Mouse (Mus musculus) stomach, embryonic 15.5 days (tissue): ENCODE measurements at regions not wholly inside any gene's neighbourhood (a gene's known extent, or its start where the extent isn't known, plus 50 kb on each side); places are given as distances from the start of the nearest gene placed in this dataset.
A peak's percentile ranks its signal among the peaks of the same experiment; 100 is the strongest.

Experiments used
- ATAC-seq: fragments of 200-750 bp; cut with Nextera tagmentation; 2 replicates; pipeline ENCODE4 v1.8.0; 2017; ENCODE audit warnings: low read depth, moderate number of reproducible peaks, moderate TSS enrichment; ENCODE audit not compliant: insufficient read depth, low FRiP score
- H3K27ac ChIP-seq: fragments of 300-500 bp; sonication (generic); 2 replicates; pipeline ENCODE4 v1.5.1; 2015; ENCODE audit warnings: mild to moderate bottlenecking, inconsistent platforms
- H3K27me3 ChIP-seq: fragments of 300-500 bp; sonication (generic); replicated peaks from 2 replicates; pipeline ENCODE4 v1.6.1; 2015; ENCODE audit warnings: inconsistent platforms
- H3K36me3 ChIP-seq: fragments of 300-500 bp; sonication (generic); 2 replicates; pipeline ENCODE4 v1.6.1; 2015; ENCODE audit warnings: inconsistent platforms
- H3K4me1 ChIP-seq: fragments of 300-500 bp; sonication (generic); 2 replicates; pipeline ENCODE4 v1.6.1; 2015; ENCODE audit warnings: inconsistent platforms
- H3K4me2 ChIP-seq: fragments of 300-500 bp; sonication (generic); 2 replicates; pipeline ENCODE4 v1.6.1; 2015; ENCODE audit warnings: mild to moderate bottlenecking, inconsistent platforms
- H3K4me3 ChIP-seq: fragments of 300-500 bp; sonication (generic); replicated peaks from 2 replicates; pipeline ENCODE4 v1.5.1; 2015; ENCODE audit warnings: inconsistent platforms
- H3K9ac ChIP-seq: fragments of 300-500 bp; sonication (generic); 2 replicates; pipeline ENCODE4 v1.6.1; 2015; ENCODE audit warnings: inconsistent platforms
- H3K9me3 ChIP-seq: fragments of 300-500 bp; sonication (generic); 2 replicates; pipeline ENCODE4 v1.6.1; 2016; ENCODE audit warnings: inconsistent platforms
- WGBS: fragments of 180-500 bp; shearing (Covaris S2); methylation state at CpG from one replicate; pipeline ENCODE4 v1.1.7; 2015; 5-methylcytosine and 5-hydroxymethylcytosine counted together

DNA sequence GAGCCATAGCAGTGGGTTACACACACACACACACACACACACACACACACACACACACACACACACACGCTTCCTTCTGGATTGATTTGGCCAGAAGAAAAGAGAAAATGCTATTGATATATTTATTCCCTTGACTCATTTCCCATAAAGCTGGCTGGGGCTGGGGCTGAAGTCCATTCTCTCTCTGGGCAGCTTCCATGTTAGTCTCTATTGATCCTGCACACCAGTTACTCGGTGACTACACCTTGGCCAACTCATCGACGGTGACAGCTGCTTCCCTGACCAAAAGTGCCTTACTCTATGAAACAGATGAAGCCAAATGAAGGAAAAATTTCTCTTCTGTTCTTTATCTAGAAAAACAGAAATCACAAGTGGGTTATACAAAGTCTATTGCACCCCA lies 82.1 kb downstream of the Snx18 start:
- Histone ChIP-seq H3K4me2 (no peak overlapping the region), H3K36me3 (no peaks in the 10 kb centered on the region), H3K9me3 (no peaks in the 10 kb centered on the region), H3K9ac (no peak overlapping the region), H3K27me3 (no peaks in the 10 kb centered on the region), H3K4me3 (no peak overlapping the region), H3K4me1 (no peaks in the 10 kb centered on the region), H3K27ac (no peak overlapping the region)
- ATAC-seq: no peak
- 75% methylated on average over 3 of the region's 4 CpGs for WGBS

GRCm38 (mm10) chr13:113534664-113535455 lies 83.5 kb downstream of the Snx18 start:
- Histone ChIP-seq H3K4me1 (no peaks in the 10 kb centered on the region), H3K9me3 (no peaks in the 10 kb centered on the region), H3K4me2 (no peak overlapping the region), H3K4me3 (no peak overlapping the region), H3K27ac (no peak overlapping the region), H3K27me3 (no peaks in the 10 kb centered on the region), H3K9ac (no peak overlapping the region), H3K36me3 (no peaks in the 10 kb centered on the region)
- ATAC-seq: no peak
- WGBS: 78% methylated on average over 8 of the region's 8 CpGs

DNA sequence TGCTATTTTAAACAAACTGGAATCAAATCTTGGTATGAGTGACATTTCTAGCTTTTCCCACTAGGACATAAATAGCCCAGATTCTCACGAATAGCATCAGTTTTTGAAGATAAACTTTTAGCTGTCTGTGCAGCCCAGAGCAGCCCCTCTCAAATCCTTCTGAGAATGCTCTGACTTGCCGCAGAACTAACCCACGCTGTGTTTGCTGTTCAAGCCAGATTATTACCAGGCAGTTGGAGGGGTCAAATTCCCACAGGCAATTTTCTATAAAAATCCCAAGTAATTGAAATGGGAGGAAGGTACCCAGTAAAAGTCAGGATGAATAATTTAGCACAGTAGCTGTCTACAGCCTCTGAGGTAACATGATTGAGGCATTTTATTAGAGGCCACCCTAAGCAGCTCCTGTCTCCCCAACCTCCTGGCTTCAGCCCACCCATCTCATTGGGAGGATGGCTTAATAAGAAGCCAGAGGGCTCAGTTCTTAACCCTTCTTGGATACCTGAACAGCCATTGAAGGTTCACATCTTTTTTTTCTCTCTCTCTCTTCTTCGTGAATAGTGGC lies 84.4 kb downstream of the Snx18 start:
- H3K27ac ChIP-seq: no peak overlapping the region
- no peak overlapping the region for H3K4me2 ChIP-seq
- H3K4me3 ChIP-seq: no peak overlapping the region
- WGBS: 51% methylated on average over 4 of the region's 4 CpGs
- no peaks in the 10 kb centered on the region for H3K9me3 ChIP-seq
- no peak for ATAC-seq
- H3K36me3 ChIP-seq: no peaks in the 10 kb centered on the region
- no peaks in the 10 kb centered on the region for H3K4me1 ChIP-seq
- H3K9ac ChIP-seq: no peak overlapping the region
- H3K27me3 ChIP-seq: no peaks in the 10 kb centered on the region

- Histone ChIP-seq H3K9me3 (no peaks in the 10 kb centered on the region), H3K36me3 (no peaks in the 10 kb centered on the region), H3K27ac (no peak overlapping the region), H3K4me2 (no peak overlapping the region), H3K4me1 (no peaks in the 10 kb centered on the region), H3K27me3 (no peaks in the 10 kb centered on the region), H3K4me3 (no peak overlapping the region), H3K9ac (no peak overlapping the region)
- ATAC-seq: no peak
- WGBS: 57% methylated on average over 6 of the region's 6 CpGs
Observed at GRCm38 (mm10) chr13:113526997-113527396, 91.4 kb downstream of the Snx18 start.

DNA sequence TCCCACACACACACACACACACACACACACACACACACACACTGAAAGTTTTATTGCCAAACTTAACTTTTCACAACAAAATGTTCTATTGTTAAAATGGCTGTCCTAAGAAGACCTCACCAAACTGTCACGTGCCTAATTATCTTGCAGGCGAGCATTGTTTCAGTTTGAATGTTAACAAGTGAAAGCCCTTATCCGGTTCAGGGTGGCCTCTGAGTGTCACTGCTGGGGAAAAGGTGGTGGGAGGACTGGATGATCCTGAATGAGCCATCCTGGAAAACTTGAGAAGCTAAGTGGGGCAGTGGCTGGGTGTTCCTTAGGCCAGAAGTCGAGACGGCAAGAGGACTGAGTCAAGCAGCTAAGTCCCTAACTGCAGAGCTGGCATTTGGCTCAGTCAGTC lies 94.9 kb downstream of the Snx18 start:
- Histone ChIP-seq H3K4me1 (no peaks in the 10 kb centered on the region), H3K9me3 (no peaks in the 10 kb centered on the region), H3K4me2 (no peak overlapping the region), H3K27me3 (no peaks in the 10 kb centered on the region), H3K36me3 (no peaks in the 10 kb centered on the region), H3K4me3 (no peak overlapping the region), H3K27ac (no peak overlapping the region), H3K9ac (no peak overlapping the region)
- WGBS: 78% methylated on average over 5 of the region's 5 CpGs
- no peak for ATAC-seq

- Histone ChIP-seq H3K9me3 (no peaks in the 10 kb centered on the region), H3K27me3 (no peaks in the 10 kb centered on the region), H3K4me2 (no peak overlapping the region), H3K27ac (no peak overlapping the region), H3K9ac (no peak overlapping the region), H3K4me1 (0 out of 2 replicates have a peak, but pooled peaks cover 7% of the 10 kb centered on the region), H3K36me3 (no peaks in the 10 kb centered on the region), H3K4me3 (no peak overlapping the region)
- 54% methylated on average over 6 of the region's 6 CpGs for WGBS
- ATAC-seq: no peak
Observed at GRCm38 (mm10) chr13:113518144-113518543, 100.2 kb downstream of the Snx18 start.

DNA sequence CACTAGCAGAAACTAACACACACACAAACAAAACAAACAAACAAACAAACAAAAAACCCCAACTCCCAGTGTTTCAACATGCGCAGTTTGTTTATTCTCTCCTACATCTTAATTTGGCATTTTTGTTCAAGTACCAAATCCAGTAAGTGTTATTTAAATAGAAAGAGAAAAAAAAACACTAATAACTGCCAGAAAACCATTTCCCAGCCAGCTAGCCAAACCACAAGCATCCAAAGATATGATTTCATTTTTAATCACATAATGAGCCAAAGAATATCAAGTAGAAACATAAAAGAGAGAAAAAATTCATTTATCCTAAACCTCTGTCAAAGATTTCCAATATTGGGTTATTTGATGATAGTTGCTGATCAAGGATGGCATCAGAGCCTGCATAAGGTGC lies 102.3 kb downstream of the Snx18 start:
- H3K9ac ChIP-seq: no peak overlapping the region
- H3K9me3 ChIP-seq: no peaks in the 10 kb centered on the region

GRCm38 (mm10) chr13:113515162-113515600 lies 103.2 kb downstream of the Snx18 start:
- H3K27ac ChIP-seq: 0 out of 2 replicates have a peak overlapping the region, but pooled peaks have one; percentile 40
- no peaks in the 10 kb centered on the region for H3K36me3 ChIP-seq
- no peaks in the 10 kb centered on the region for H3K9me3 ChIP-seq
- H3K4me2 ChIP-seq: no peak overlapping the region
- no peak overlapping the region for H3K4me3 ChIP-seq
- WGBS: 38% methylated on average over 7 of the region's 7 CpGs
- 0 out of 2 replicates have a peak, but pooled peaks cover 7% of the 10 kb centered on the region for H3K4me1 ChIP-seq
- no peak for ATAC-seq
- H3K27me3 ChIP-seq: no peaks in the 10 kb centered on the region
- H3K9ac ChIP-seq: no peak overlapping the region

More for the DNA sequence above, 102.3 kb downstream of the Snx18 start:
- H3K27me3 ChIP-seq: no peaks in the 10 kb centered on the region
- WGBS: 96% methylated on average over 1 of the region's 1 CpGs
- ATAC-seq: no peak
- no peak overlapping the region for H3K4me3 ChIP-seq
- H3K27ac ChIP-seq: no peak overlapping the region
- H3K36me3 ChIP-seq: no peaks in the 10 kb centered on the region
- no peak overlapping the region for H3K4me2 ChIP-seq
- H3K4me1 ChIP-seq: 0 out of 2 replicates have a peak, but pooled peaks cover 7% of the 10 kb centered on the region

GRCm38 (mm10) chr13:113509403-113510185 lies 108.8 kb downstream of the Snx18 start:
- ATAC-seq: peak; percentile 75; the same call in 1 of the 2 replicates
- no peak overlapping the region for H3K9ac ChIP-seq
- no peaks in the 10 kb centered on the region for H3K27me3 ChIP-seq
- peak overlapping the region; percentile 48; the same call in 1 of the 2 replicates for H3K27ac ChIP-seq
- WGBS: 43% methylated on average over 10 of the region's 10 CpGs
- H3K4me3 ChIP-seq: no peak overlapping the region
- H3K4me2 ChIP-seq: no peak overlapping the region
- no peaks in the 10 kb centered on the region for H3K9me3 ChIP-seq
- H3K36me3 ChIP-seq: no peaks in the 10 kb centered on the region
- 0 out of 2 replicates have a peak, but pooled peaks cover 2% of the 10 kb centered on the region for H3K4me1 ChIP-seq

- ATAC-seq: no peak
Observed at GRCm38 (mm10) chr13:113508124-113508728, 110.1 kb downstream of the Snx18 start.

GRCm38 (mm10) chr13:113502528-113502927 lies 115.8 kb downstream of the Snx18 start:
- H3K4me2 ChIP-seq: no peak overlapping the region
- no peak overlapping the region for H3K4me3 ChIP-seq
- H3K27ac ChIP-seq: no peak overlapping the region
- H3K36me3 ChIP-seq: no peaks in the 10 kb centered on the region
- no peaks in the 10 kb centered on the region for H3K4me1 ChIP-seq
- no peaks in the 10 kb centered on the region for H3K9me3 ChIP-seq
- 76% methylated on average over 6 of the region's 6 CpGs for WGBS
- ATAC-seq: no peak
- H3K9ac ChIP-seq: no peak overlapping the region
- H3K27me3 ChIP-seq: no peaks in the 10 kb centered on the region

More at GRCm38 (mm10) chr13:113508124-113508728, 110.1 kb downstream of the Snx18 start:
- Histone ChIP-seq H3K4me1 (no peaks in the 10 kb centered on the region), H3K4me3 (no peak overlapping the region), H3K9me3 (no peaks in the 10 kb centered on the region), H3K4me2 (no peak overlapping the region), H3K27ac (no peak overlapping the region), H3K9ac (no peak overlapping the region), H3K27me3 (no peaks in the 10 kb centered on the region), H3K36me3 (no peaks in the 10 kb centered on the region)
- 80% methylated on average over 11 of the region's 11 CpGs for WGBS
